Comparison of ENCODE assay signal across 23 mouse cellular contexts in genomic region chr2:104477398-104478015, GRCm38 (mm10).
"Had no signal": no experiment of that assay in that cellular context is flagged by ENCODE, and none has a peak within 500 bp of the region (broad histone marks: within the 10 kb centered on the region; RNA-seq: fewer than 3 reads in every experiment).

No protein-coding gene starts in this region.

- H3K9me3 ChIP-seq: limb, embryonic 12.5 days; limb, embryonic 15.5 days; lung, embryonic 15.5 days; megakaryocyte, embryonic 14.5 days; midbrain, embryonic 12.5 days; midbrain, embryonic 15.5 days; neural tube, embryonic 12.5 days; neural tube, embryonic 15.5 days; stomach, embryonic 15.5 days had no signal

- H3K4me3 ChIP-seq: layer of hippocampus, adult 2 months; limb, embryonic 12.5 days; limb, embryonic 15.5 days; lung, embryonic 15.5 days; megakaryocyte, embryonic 14.5 days; midbrain, embryonic 12.5 days; midbrain, embryonic 15.5 days; neural tube, embryonic 12.5 days; neural tube, embryonic 15.5 days; stomach, embryonic 15.5 days had no signal

- H3K9ac ChIP-seq: limb, embryonic 12.5 days; limb, embryonic 15.5 days; lung, embryonic 15.5 days; midbrain, embryonic 12.5 days; midbrain, embryonic 15.5 days; neural tube, embryonic 12.5 days; neural tube, embryonic 15.5 days; stomach, embryonic 15.5 days had no signal

- H3K27ac ChIP-seq: kidney, postnatal 0 days; layer of hippocampus, adult 2 months; limb, embryonic 12.5 days; limb, embryonic 15.5 days; lung, embryonic 15.5 days; midbrain, embryonic 12.5 days; midbrain, embryonic 15.5 days; neural tube, embryonic 12.5 days; neural tube, embryonic 15.5 days; stomach, embryonic 15.5 days had no signal

- H3K27me3 ChIP-seq: limb, embryonic 12.5 days; limb, embryonic 15.5 days; lung, embryonic 15.5 days; megakaryocyte, embryonic 14.5 days; midbrain, embryonic 12.5 days; midbrain, embryonic 15.5 days; neural tube, embryonic 12.5 days; neural tube, embryonic 15.5 days; stomach, embryonic 15.5 days had no signal

- H3K36me3 ChIP-seq: limb, embryonic 12.5 days; limb, embryonic 15.5 days; lung, embryonic 15.5 days; midbrain, embryonic 12.5 days; midbrain, embryonic 15.5 days; neural tube, embryonic 12.5 days; neural tube, embryonic 15.5 days; stomach, embryonic 15.5 days had no signal

- H3K4me2 ChIP-seq: limb, embryonic 12.5 days; limb, embryonic 15.5 days; lung, embryonic 15.5 days; midbrain, embryonic 12.5 days; midbrain, embryonic 15.5 days; neural tube, embryonic 12.5 days; neural tube, embryonic 15.5 days; stomach, embryonic 15.5 days had no signal

- DNase-seq: kidney, adult 2 months; kidney, postnatal 25 days; layer of hippocampus, adult 9-11 months; lung, adult 18-20 months; lung, postnatal 10 days; lung, postnatal 36 days; right cerebral cortex, adult 18-20 months; right cerebral cortex, postnatal 14 days; right cerebral cortex, postnatal 4 days; thymus, adult 18-20 months; thymus, postnatal 36 days had no signal

- H3K4me1 ChIP-seq: limb, embryonic 12.5 days; limb, embryonic 15.5 days; midbrain, embryonic 12.5 days; midbrain, embryonic 15.5 days; neural tube, embryonic 12.5 days; stomach, embryonic 15.5 days had no signal

- ATAC-seq: intestine, postnatal 0 days; midbrain, embryonic 15.5 days had no signal
